Mouse (Mus musculus): ENCODE data around the gene Strip1. TPM values are rescaled to one million over a fixed set of nuclear protein-coding genes. Genes with fewer than 3 reads are reported as not detected.

The Strip1 gene
- total RNA-seq (2023), result 10 to 100 TPM; 28.4 to 30.9 TPM

GRCm38 (mm10) chr3:107631523-107631958, at the start of gene Strip1:
Gene Strip1, minus strand, starts transcription at chr3:107631694.

GRCm38 (mm10) chr3:107630682-107631522, 592 bp downstream of the Strip1 start, which contains the start of gene Gm10961:
Gene Gm10961, plus strand, starts transcription at chr3:107631322.

GRCm38 (mm10) chr3:107594662-107595263, 36.7 kb downstream of the Strip1 start, which contains the start of gene Alx3:
Gene Alx3, plus strand, starts transcription at chr3:107595031.

Other genes starting within 250 kb of the Strip1 start
- gene Kcnc4, start 172.1 kb downstream of the Strip1 start, total RNA-seq (2023), result not detected
- gene Slc6a17, start 113.7 kb downstream of the Strip1 start, total RNA-seq (2023), result not detected
- not detected for gene Ubl4b, start 76.6 kb downstream of the Strip1 start, total RNA-seq (2023)
- not detected for gene Alx3, start 36.7 kb downstream of the Strip1 start, total RNA-seq (2023)
- gene Gm10961, start 372 bp downstream of the Strip1 start, total RNA-seq (2023), result not detected
- 10 to 100 TPM; 46.5 to 58.0 TPM for gene Ahcyl1, start 64.9 kb upstream of the Strip1 start, total RNA-seq (2023)
- 10 to 100 TPM in 1 of 2 experiments, 1 to 10 TPM in 1; 8.9 to 11.2 TPM for gene Csf1, start 128.8 kb upstream of the Strip1 start, total RNA-seq (2023)
- gene Eps8l3, start 245.5 kb upstream of the Strip1 start, total RNA-seq (2023), result not detected

All from monocyte, adult 59 days (primary cell).